Mouse (Mus musculus) brain, adult 2 months (tissue): ENCODE results near the gene Agap2.
A peak's percentile ranks its signal among the peaks of the same experiment; 100 is the strongest.

ENCODE experiments used
- DNase-seq: peaks from one replicate; pipeline ENCODE4 v3.0.0; 2011; ENCODE audit warnings: low read depth, low spot score

The Agap2 gene

GRCm38 (mm10) chr10:127076082-127076481 lies 998 bp downstream of the Agap2 start:
- peak; percentile 82 for DNase-seq

- peak; percentile 79 for DNase-seq
Observed at GRCm38 (mm10) chr10:127077515-127077914, 2.4 kb downstream of the Agap2 start.

- DNase-seq, result peak; percentile 95
Observed at GRCm38 (mm10) chr10:127078001-127078676, 3.1 kb downstream of the Agap2 start.

- DNase-seq, result peak; percentile 95
Observed at GRCm38 (mm10) chr10:127078677-127079575, 3.8 kb downstream of the Agap2 start.

- peak; percentile 62 for DNase-seq
Observed at GRCm38 (mm10) chr10:127079665-127080391, 4.7 kb downstream of the Agap2 start.

GRCm38 (mm10) chr10:127080901-127081780 lies 6.1 kb downstream of the Agap2 start:
- peak; percentile 89 for DNase-seq

- DNase-seq, result peak; percentile 78
Observed at GRCm38 (mm10) chr10:127081996-127082620, 7.0 kb downstream of the Agap2 start.

- DNase-seq, result no peak
Observed at GRCm38 (mm10) chr10:127083292-127083914, 8.3 kb downstream of the Agap2 start.

- no peak for DNase-seq
Observed at GRCm38 (mm10) chr10:127083915-127084306, 8.8 kb downstream of the Agap2 start.

GRCm38 (mm10) chr10:127085052-127085451 lies 10.0 kb downstream of the Agap2 start:
- DNase-seq, result no peak

- DNase-seq, result no peak
Observed at GRCm38 (mm10) chr10:127085633-127086032, 10.5 kb downstream of the Agap2 start.

- peak; percentile 76 for DNase-seq
Observed at GRCm38 (mm10) chr10:127090560-127091411, 15.7 kb downstream of the Agap2 start.

GRCm38 (mm10) chr10:127091507-127092396 lies 16.7 kb downstream of the Agap2 start:
- DNase-seq, result peak; percentile 63

GRCm38 (mm10) chr10:127092742-127093141 lies 17.7 kb downstream of the Agap2 start:
- DNase-seq, result no peak

GRCm38 (mm10) chr10:127094382-127094802 lies 19.3 kb downstream of the Agap2 start:
- peak; percentile 80 for DNase-seq

GRCm38 (mm10) chr10:127098514-127098913 lies 23.4 kb downstream of the Agap2 start:
- DNase-seq, result no peak

GRCm38 (mm10) chr10:127099191-127099590 lies 24.1 kb downstream of the Agap2 start:
- no peak for DNase-seq

- no peak for DNase-seq
Observed at GRCm38 (mm10) chr10:127099868-127100267, 24.8 kb downstream of the Agap2 start.
